ENCODE assay signal across 21 mouse cellular contexts in the genomic region with DNA sequence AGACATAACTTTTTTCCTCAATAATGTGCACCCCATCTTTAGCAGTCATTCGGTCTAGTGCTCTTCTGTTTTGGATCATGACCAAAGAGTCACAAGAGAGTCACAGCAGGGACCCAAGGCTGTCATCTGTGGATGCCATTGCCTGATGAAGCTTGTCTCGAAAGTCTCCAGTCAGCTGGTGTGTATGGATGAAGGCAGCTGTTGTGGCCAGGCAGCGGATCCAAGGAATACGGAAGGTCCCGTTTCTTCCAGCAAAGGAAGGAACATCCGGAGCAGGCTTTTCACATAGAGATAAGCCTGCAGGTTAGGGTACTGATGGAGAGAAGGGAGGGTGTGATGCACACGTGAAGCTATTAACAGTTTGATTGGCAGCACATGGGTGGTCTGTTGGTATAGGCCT. TPM values are rescaled to one million over a fixed set of nuclear protein-coding genes. Genes with fewer than 3 reads are reported as not detected.
"Had no signal": no experiment of that assay in that cellular context is flagged by ENCODE, and none has a peak within 500 bp of the region (broad histone marks: within the 10 kb centered on the region; RNA-seq: fewer than 3 reads in every experiment).

No protein-coding gene starts in this region.

- H3K9me3 ChIP-seq: liver, embryonic 15.5 days; lung, embryonic 15.5 days; midbrain, embryonic 10.5 days; midbrain, embryonic 12.5 days; midbrain, embryonic 15.5 days; neural tube, embryonic 12.5 days; stomach, embryonic 15.5 days had no signal

- ATAC-seq: liver, postnatal 0 days; lung, postnatal 0 days; midbrain, embryonic 15.5 days had no signal

- DNase-seq: liver, postnatal 0 days; lung, adult 2 months; lung, postnatal 14 days; lung, postnatal 4 days; right cerebral cortex, postnatal 14 days; thymus, adult 2 months; thymus, postnatal 25 days; thymus, postnatal 4 days had no signal

- H3K27ac ChIP-seq: liver, embryonic 15.5 days; lung, embryonic 15.5 days; midbrain, embryonic 10.5 days; midbrain, embryonic 12.5 days; midbrain, embryonic 15.5 days; neural tube, embryonic 12.5 days; stomach, embryonic 15.5 days; stomach, postnatal 0 days had no signal

- H3K27me3 ChIP-seq: liver, embryonic 15.5 days; lung, embryonic 15.5 days; midbrain, embryonic 12.5 days; midbrain, embryonic 15.5 days; neural tube, embryonic 12.5 days; stomach, embryonic 15.5 days had no signal

- H3K9ac ChIP-seq: liver, embryonic 15.5 days; liver, postnatal 0 days; lung, embryonic 15.5 days; midbrain, embryonic 12.5 days; midbrain, embryonic 15.5 days; neural tube, embryonic 12.5 days; stomach, embryonic 15.5 days had no signal

- H3K4me1 ChIP-seq: lung, embryonic 15.5 days; midbrain, embryonic 10.5 days; midbrain, embryonic 12.5 days; midbrain, embryonic 15.5 days; neural tube, embryonic 12.5 days; stomach, embryonic 15.5 days had no signal

- H3K4me2 ChIP-seq: liver, embryonic 15.5 days; lung, embryonic 15.5 days; midbrain, embryonic 12.5 days; midbrain, embryonic 15.5 days; neural tube, embryonic 12.5 days; stomach, embryonic 15.5 days had no signal

- H3K4me3 ChIP-seq: liver, embryonic 15.5 days; lung, embryonic 15.5 days; midbrain, embryonic 10.5 days; midbrain, embryonic 12.5 days; midbrain, embryonic 15.5 days; neural tube, embryonic 12.5 days; stomach, embryonic 15.5 days had no signal

- H3K36me3 ChIP-seq: midbrain, embryonic 12.5 days; midbrain, embryonic 15.5 days; stomach, embryonic 15.5 days had no signal

RNA-seq across cellular contexts. Expression of a gene that starts 50.6 kb away (rescaled TPM):
- total RNA-seq: megakaryocyte, adult 5-6 weeks; megakaryocyte-erythroid progenitor cell, adult 5-6 weeks; neutrophil, adult 5-6 weeks had no signal
- polyA plus RNA-seq: liver, postnatal 0 days; lung, embryonic 15.5 days; midbrain, embryonic 10.5 days; midbrain, embryonic 12.5 days; midbrain, embryonic 15.5 days; neural tube, embryonic 14.5 days; stomach, embryonic 15.5 days had no signal
